Mouse (Mus musculus) hindbrain, embryonic 11.5 days (tissue): ENCODE data around the gene Mnx1. TPM values are rescaled to one million over a fixed set of nuclear protein-coding genes. Genes with fewer than 3 reads are reported as not detected.

ENCODE experiments used
- ATAC-seq: fragments of 200-750 bp; cut with Nextera tagmentation; 2 replicates; pipeline ENCODE4 v1.8.0; 2017; ENCODE audit warnings: mild to moderate bottlenecking, moderate TSS enrichment, moderate library complexity; ENCODE audit not compliant: low FRiP score
- DNase-seq: peaks from one replicate; pipeline ENCODE4 v3.0.0-alpha.2; 2015; ENCODE audit warnings: low spot score
- H3K27ac ChIP-seq: fragments of 300-500 bp; sonication (generic); 2 replicates; pipeline ENCODE4 v1.5.1; 2014; ENCODE audit warnings: mild to moderate bottlenecking, low read depth, low read length
- H3K27me3 ChIP-seq: fragments of 300-500 bp; sonication (generic); 2 replicates; pipeline ENCODE4 v1.6.1; 2014; ENCODE audit warnings: mild to moderate bottlenecking, low read length, moderate library complexity, mixed read lengths; ENCODE audit not compliant: control insufficient read depth, insufficient read depth
- H3K36me3 ChIP-seq: fragments of 300-500 bp; sonication (generic); 2 replicates; pipeline ENCODE4 v1.6.1; 2014; ENCODE audit warnings: mild to moderate bottlenecking, low read length, moderate library complexity, mixed read lengths; ENCODE audit not compliant: control insufficient read depth, insufficient read depth
- H3K4me1 ChIP-seq: fragments of 300-500 bp; sonication (generic); replicated peaks from 2 replicates; pipeline ENCODE4 v1.6.1; 2014; ENCODE audit warnings: low read length, mixed read lengths; ENCODE audit not compliant: control insufficient read depth, insufficient read depth
- H3K4me2 ChIP-seq: fragments of 300-500 bp; sonication (generic); replicated peaks from 2 replicates; pipeline ENCODE4 v1.6.1; 2014; ENCODE audit warnings: mild to moderate bottlenecking, low read depth, low read length
- H3K4me3 ChIP-seq: fragments of 300-500 bp; sonication (generic); 2 replicates; pipeline ENCODE4 v1.5.1; 2014; ENCODE audit warnings: low read depth, low read length
- H3K9ac ChIP-seq: fragments of 300-500 bp; sonication (generic); 2 replicates; pipeline ENCODE4 v1.6.1; 2014; ENCODE audit warnings: low read depth, low read length
- H3K9me3 ChIP-seq: fragments of 300-500 bp; sonication (generic); 2 replicates; pipeline ENCODE4 v1.6.1; 2016; ENCODE audit warnings: low read length; ENCODE audit not compliant: control insufficient read depth
- WGBS: fragments of 180-500 bp; shearing (Covaris S2); extraction: QIAGEN DNeasy Blood & Tissue Kit; methylation state at CpG from one replicate; pipeline ENCODE4 v1.1.7; 2014; 5-methylcytosine and 5-hydroxymethylcytosine counted together
- polyA plus RNA-seq: library from polyadenylated mRNA; unstranded; fragments of >200 nt; fragmentation: Nextera tagmentation; extraction: Ambion mirVana; gene quantifications from 2 replicates; pipeline ENCODE4 v1.2.1, GENCODE M21; 2014

Gene Mnx1
- polyA plus RNA-seq, 1 experiment from 2014 or later, result 0.74 TPM

DNA sequence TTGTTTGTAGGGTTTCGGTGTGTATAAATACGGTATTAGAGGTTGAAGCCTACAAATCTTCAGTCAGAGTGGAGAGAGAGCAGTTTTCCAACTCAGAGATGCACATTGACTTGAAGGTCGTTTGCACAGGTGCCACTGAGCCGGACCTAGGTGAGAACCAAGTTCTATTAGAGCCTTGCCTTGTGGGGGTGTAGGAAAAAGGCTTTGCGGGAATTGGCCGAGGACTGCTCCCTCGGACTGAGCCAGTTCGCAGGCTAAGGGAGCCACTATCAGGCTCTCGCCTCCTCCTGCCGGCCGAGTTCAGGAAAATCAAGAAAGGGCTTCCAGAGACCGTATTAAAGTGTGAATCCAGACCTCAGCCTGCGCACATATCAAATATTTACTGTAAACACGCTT, 926 bp upstream of the Mnx1 start:
- no peaks in the 10 kb centered on the region for H3K9me3 ChIP-seq
- H3K27me3 ChIP-seq, result peaks cover 99% of the 10 kb centered on the region
- DNase-seq, result no peak
- ATAC-seq, result no peak
- H3K4me2 ChIP-seq, result no peak overlapping the region
- H3K4me3 ChIP-seq, result no peak overlapping the region
- H3K27ac ChIP-seq, result no peak overlapping the region
- H3K9ac ChIP-seq, result no peak overlapping the region
- H3K4me1 ChIP-seq, result peaks cover 7% of the 10 kb centered on the region; the same call in 1 of the 2 replicates
- no peaks in the 10 kb centered on the region for H3K36me3 ChIP-seq
- under 1% methylated on average over 14 of the region's 14 CpGs for WGBS

DNA sequence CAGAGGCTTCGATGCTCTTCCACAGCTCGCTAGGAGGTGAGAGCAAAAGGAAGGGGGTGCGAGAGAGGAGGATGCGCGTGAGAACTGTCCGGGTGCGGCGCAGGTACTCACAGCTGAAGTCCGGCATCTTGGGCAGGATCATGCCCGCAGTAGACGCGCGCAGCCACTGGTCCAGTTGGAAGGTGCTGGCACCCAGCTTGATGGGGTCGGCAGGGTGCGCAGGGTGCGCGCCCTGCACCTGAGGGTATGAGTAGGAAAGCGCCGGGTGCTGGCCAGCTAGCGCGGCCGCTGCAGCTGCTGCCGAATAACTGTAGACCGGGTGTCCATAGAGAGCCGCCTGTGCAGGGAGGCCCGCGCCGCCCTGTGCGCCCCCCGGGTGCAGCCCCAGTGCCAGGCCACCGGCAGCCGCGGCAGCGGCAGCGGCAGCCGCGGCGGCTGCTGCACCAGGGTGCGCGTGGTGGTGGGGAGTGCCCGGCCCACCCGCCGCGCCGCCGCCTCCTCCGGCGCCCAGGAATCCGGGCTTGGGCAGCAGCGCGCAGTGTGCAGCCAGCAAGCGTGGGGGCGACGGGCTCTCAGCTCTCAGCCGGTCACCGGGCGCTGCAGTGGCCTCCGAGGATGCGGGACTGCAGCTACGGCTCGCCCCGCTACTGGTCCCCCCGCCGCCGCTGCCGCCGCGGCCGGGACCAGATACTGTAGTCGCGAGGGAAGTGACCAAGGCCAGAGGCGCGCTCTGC, 629 bp downstream of the Mnx1 start:
- Histone ChIP-seq H3K27ac (0 out of 2 replicates have a peak overlapping the region, but pooled peaks have one; percentile 4), H3K9ac (no peak overlapping the region), H3K36me3 (no peaks in the 10 kb centered on the region), H3K4me3 (peak overlapping the region; percentile 13), H3K27me3 (peaks cover 99% of the 10 kb centered on the region), H3K4me1 (peaks cover 7% of the 10 kb centered on the region; the same call in 1 of the 2 replicates), H3K4me2 (peak overlapping the region; percentile 25), H3K9me3 (no peaks in the 10 kb centered on the region)
- peak; percentile 46 for DNase-seq
- WGBS, result under 1% methylated on average over 50 of the region's 73 CpGs
- ATAC-seq, result peak; percentile 20; the same call in 1 of the 2 replicates

DNA sequence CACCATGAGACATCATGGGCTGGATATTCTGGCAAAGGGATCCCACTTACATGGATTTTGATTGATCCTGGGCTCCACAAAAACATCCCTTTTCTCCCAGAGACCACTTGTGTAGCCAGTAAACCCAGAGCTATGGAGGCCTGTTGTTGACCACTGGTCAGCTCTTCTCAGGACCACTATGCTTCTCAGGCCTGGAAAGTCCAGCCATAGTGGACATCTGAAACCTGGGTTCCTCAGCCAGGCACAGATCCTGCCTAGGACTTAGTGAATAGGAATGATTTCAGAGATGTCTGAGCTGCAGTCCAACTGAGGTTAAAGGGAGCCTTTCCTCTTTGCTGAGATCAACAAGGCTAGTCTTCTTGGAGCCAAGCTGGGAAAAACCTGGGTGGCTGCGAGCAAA, 2.2 kb downstream of the Mnx1 start:
- Histone ChIP-seq H3K4me3 (no peak overlapping the region), H3K27ac (no peak overlapping the region), H3K9me3 (no peaks in the 10 kb centered on the region), H3K9ac (no peak overlapping the region), H3K36me3 (no peaks in the 10 kb centered on the region), H3K4me1 (peaks cover 7% of the 10 kb centered on the region; the same call in 1 of the 2 replicates), H3K27me3 (peaks cover 99% of the 10 kb centered on the region), H3K4me2 (no peak overlapping the region)
- ATAC-seq (no peak), DNase-seq (peak; percentile 50)
- 0% methylated on average over 1 of the region's 1 CpGs for WGBS

DNA sequence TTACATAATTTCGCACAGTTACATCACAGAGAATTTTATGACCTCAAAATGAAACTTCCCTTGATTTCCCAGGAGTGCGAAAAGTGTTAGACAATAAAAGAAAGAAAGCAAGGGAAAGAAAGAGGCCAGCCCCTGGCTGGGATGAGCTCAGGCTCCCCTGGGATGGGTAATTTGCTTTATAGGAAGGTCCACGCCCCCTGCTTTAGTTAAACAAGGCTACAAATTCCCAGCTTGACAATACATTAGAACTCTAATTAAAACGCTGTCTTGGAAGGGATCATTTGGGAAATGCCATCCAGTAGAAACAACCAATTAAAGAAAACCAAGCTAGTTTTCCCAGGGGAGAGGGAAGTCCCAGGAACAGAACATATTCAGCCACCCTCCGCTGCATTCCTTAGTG, 2.7 kb downstream of the Mnx1 start:
- no peaks in the 10 kb centered on the region for H3K9me3 ChIP-seq
- no peak overlapping the region for H3K9ac ChIP-seq
- peak; percentile 36 for DNase-seq
- H3K4me1 ChIP-seq, result peaks cover 7% of the 10 kb centered on the region; the same call in 1 of the 2 replicates
- H3K4me2 ChIP-seq, result no peak overlapping the region
- no peak for ATAC-seq
- 2% methylated on average over 5 of the region's 5 CpGs for WGBS
- no peak overlapping the region for H3K4me3 ChIP-seq
- no peak overlapping the region for H3K27ac ChIP-seq
- H3K36me3 ChIP-seq, result no peaks in the 10 kb centered on the region
- peaks cover 99% of the 10 kb centered on the region for H3K27me3 ChIP-seq

DNA sequence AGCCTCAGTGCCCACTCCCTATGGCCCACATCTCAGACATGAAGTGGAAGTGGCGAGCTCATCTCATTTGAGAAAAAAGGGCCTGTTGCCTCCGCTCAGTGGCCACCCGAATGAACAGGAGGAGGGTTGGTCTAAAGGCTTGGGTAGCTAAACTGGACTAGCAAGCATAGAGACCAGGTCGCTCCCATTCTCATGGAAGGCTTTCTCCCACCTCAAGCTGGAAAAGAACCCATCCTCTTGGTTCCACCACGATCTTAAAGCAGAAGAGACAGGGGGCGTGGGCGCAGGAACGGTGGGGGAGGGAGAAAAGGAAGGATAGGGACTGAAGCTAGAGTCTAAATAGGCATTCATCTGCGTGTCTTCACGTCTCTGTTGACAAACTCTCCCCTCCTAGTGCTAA, 3.2 kb downstream of the Mnx1 start:
- no peak for DNase-seq
- no peak overlapping the region for H3K27ac ChIP-seq
- 3% methylated on average over 10 of the region's 10 CpGs for WGBS

DNA sequence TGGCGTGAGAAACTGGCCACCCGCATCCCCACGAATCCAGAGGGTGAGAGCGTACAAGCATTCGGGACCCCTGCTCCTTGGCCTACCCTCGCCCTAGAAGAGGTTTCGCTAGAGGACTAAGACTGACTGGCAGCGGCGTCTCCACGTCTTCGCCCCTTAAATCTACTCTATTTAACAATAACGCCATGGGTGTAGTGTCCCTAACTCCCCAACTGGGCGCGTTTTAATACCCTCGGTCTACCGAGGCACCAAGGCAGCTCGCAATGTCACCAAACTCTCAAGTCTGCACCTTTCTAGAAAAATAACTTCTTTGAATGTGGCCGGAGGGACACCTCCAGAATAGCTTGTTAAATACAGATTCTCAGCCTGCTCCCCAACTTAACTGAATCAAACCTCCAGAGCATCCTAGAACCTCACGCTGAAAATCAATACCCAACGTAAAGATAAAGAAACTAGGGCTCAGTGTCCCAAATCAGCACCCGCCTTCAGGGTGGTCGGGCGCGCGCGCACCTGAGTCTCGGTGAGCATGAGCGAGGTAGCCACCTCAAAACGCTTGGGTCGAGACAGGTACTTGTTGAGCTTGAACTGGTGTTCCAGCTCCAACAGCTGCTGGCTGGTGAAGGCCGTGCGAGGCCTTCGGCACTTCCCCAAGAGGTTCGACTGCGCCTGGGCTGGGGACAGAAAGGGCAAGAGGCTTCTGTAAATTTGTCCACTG, 3.9 kb downstream of the Mnx1 start:
- WGBS, result 1% methylated on average over 35 of the region's 35 CpGs
- ATAC-seq (no peak), DNase-seq (peak; percentile 60)

More for the DNA sequence above, 3.2 kb downstream of the Mnx1 start:
- Histone ChIP-seq H3K36me3 (no peaks in the 10 kb centered on the region), H3K27me3 (peaks cover 99% of the 10 kb centered on the region), H3K9ac (no peak overlapping the region), H3K4me3 (no peak overlapping the region), H3K4me1 (peaks cover 7% of the 10 kb centered on the region; the same call in 1 of the 2 replicates), H3K4me2 (no peak overlapping the region), H3K9me3 (no peaks in the 10 kb centered on the region)
- no peak for ATAC-seq

DNA sequence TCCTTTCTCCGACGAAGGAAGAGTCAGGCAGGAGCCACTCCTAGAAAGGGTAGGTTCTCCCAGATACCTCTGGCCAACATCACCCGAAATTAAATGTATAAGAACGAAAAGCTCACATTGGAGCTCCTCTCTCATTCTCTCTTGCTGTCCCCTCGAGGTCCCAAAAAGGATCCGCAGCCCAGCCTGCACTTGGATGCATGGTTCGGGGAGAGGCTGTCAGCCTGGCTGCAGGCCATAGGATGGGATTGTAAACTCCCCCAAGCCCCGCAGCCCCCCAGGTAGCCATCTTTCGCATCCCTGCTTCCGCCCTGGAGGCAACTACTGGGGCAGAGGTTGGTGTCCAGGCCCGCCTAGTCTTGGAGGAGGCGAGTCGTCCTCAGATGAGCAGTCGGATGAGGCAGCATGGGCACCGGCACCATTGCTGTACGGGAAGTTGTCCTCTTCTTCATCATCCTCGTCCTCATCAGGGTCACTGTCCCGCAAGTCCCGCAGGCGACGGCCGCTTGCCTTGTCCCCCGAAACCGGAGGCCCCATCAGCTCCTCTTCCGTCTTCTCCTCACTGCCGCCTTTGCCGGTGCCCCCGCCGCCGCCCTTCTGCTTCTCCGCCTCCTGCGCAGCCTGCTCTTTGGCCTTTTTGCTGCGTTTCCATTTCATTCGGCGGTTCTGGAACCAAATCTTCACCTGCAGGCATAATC, 4.6 kb downstream of the Mnx1 start:
- H3K9ac ChIP-seq, result no peak overlapping the region
- H3K36me3 ChIP-seq, result no peaks in the 10 kb centered on the region
- H3K4me3 ChIP-seq, result no peak overlapping the region
- peaks cover 7% of the 10 kb centered on the region; the same call in 1 of the 2 replicates for H3K4me1 ChIP-seq
- under 1% methylated on average over 35 of the region's 35 CpGs for WGBS
- no peaks in the 10 kb centered on the region for H3K9me3 ChIP-seq
- H3K27ac ChIP-seq, result no peak overlapping the region
- no peak overlapping the region for H3K4me2 ChIP-seq
- no peak for ATAC-seq
- H3K27me3 ChIP-seq, result peaks cover 99% of the 10 kb centered on the region
- DNase-seq, result peak; percentile 60

More for the DNA sequence above, 3.9 kb downstream of the Mnx1 start:
- H3K9ac ChIP-seq, result no peak overlapping the region
- peaks cover 99% of the 10 kb centered on the region for H3K27me3 ChIP-seq
- no peaks in the 10 kb centered on the region for H3K36me3 ChIP-seq
- no peak overlapping the region for H3K4me2 ChIP-seq
- H3K4me1 ChIP-seq, result peaks cover 7% of the 10 kb centered on the region; the same call in 1 of the 2 replicates
- no peaks in the 10 kb centered on the region for H3K9me3 ChIP-seq
- H3K27ac ChIP-seq, result no peak overlapping the region
- H3K4me3 ChIP-seq, result no peak overlapping the region

DNA sequence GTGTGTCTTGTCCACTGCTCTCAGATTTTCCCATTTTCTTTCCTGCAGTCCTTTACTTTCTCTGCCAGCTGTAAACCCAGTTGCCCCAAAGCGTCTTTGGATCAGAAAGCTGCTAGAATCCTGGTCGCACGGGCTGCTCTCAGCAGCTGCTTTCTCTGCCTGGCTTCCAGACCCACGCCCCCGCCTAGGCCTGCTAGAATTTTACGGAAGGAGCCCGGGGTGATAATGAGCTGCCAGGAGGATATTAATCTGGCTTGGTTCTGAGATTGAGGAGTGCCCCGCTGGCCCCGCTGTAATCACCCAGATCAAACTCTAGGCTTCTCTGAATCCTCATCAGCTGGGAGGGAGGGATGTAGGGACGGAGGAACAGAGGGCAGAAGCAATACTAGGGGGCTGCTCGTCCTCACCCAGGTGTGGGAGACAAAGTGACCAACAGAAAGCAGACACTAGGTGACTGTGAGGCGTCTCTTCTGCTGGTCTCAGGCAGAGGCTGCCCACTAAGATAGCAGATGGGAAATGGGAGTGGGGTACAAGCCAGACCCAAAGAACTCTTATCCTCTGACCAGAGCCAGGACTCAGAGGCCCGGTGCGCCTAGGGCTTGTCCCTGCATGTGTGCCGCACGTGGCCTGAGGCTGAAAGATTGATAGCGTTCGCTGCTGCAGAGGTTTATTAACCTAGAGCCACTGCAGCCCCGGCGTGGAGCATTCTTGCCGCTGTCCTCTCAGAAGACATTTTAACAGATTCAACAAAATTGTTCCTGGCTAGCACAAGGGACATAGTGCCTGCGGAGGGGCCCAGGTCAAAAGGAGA, 6.2 kb downstream of the Mnx1 start:
- Histone ChIP-seq H3K27me3 (peaks cover 99% of the 10 kb centered on the region), H3K27ac (no peak overlapping the region), H3K4me1 (0 out of 2 replicates have a peak, but pooled peaks cover 2% of the 10 kb centered on the region), H3K9ac (no peak overlapping the region), H3K4me3 (no peak overlapping the region), H3K4me2 (no peak overlapping the region), H3K9me3 (no peaks in the 10 kb centered on the region), H3K36me3 (no peaks in the 10 kb centered on the region)
- peak; percentile 67 for DNase-seq
- 0% methylated on average over 22 of the region's 22 CpGs for WGBS
- no peak for ATAC-seq
